Mouse (Mus musculus): ENCODE data around the gene Gm28043. TPM values are rescaled to one million over a fixed set of nuclear protein-coding genes. Genes with fewer than 3 reads are reported as not detected.

Gene Gm28043
- polyA plus RNA-seq (2015; fragmentation: Nextera tagmentation; extraction: Ambion mirVana): 1.1 TPM in 2 replicates

DNA sequence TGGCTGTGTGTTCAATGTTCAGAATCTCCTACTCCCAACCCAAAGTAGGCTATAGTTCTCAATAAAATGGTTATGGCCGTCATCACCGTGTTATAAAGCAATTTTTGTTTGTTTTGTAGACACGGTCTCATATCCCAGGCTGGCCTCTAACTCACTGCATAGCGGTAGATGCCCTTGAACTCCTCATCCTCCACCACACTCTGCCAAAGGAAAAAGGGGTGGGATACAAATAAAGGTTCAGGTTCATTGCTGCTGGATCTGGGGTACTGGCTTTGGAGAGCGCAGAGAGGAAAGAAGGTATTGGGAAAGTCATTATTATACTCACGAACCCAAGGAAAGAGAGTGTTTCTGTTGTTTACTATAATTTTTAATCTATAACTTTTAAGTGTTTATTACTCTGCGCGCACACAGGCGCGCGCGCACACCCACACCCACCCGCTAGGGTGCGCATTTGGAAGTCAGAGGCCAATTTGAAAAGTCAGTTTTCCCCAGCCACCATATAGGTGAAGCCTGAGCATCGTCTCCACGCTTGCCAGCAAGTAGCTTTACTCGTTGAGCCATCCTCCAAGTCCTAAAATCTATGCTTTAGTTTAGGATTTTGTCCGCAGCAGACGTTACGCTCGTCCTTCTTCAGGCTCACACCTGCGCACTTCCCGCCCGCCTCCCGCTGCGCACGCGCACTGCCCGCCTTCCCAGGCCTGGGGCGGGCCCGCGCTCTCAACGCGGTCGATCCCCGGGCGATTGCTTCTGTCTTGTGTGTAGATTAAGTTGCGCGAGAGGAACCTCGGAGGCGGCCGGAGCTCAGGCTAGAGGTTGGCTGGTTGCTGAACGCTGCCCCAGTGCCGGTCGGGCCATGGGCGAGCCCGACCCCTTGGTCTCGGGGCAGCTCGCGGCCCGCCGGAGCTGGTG lies at the start of gene Gm28043, which contains the start of gene Rnf8:
Gene Gm28043 (plus strand): TSS at position 762 of the 909 bp plus-strand sequence.
Gene Rnf8 (plus strand): TSS at position 676 of the 909 bp plus-strand sequence.
- Histone ChIP-seq H3K36me3 (ENCODE audit: control insufficient read depth, insufficient read depth, low read length) (no peaks in the 10 kb centered on the region), H3K27ac (replicated peaks) (peak within 1 kb of the TSS; percentile 97), H3K9ac (ENCODE audit: low read length) (peak within 1 kb of the TSS; percentile 97), H3K4me3 (ENCODE audit: low read depth, low read length) (peak within 1 kb of the TSS; percentile 96), H3K4me1 (replicated peaks; ENCODE audit: control insufficient read depth, insufficient read depth) (no peaks in the 10 kb centered on the region; the same call in 1 of the 2 replicates), H3K4me2 (replicated peaks; ENCODE audit: low read depth) (peak within 1 kb of the TSS; percentile 82), H3K27me3 (ENCODE audit: control insufficient read depth, insufficient read depth, low read length) (no peaks in the 10 kb centered on the region), H3K9me3 (ENCODE audit: control insufficient read depth, low read length) (no peaks in the 10 kb centered on the region)
- 2% methylated on average over 45 of the region's 52 CpGs for WGBS
- TF ChIP-seq EP300 (optimal IDR thresholded peaks at IDR 0.05): no peak
- TF ChIP-seq CTCF (IDR thresholded peaks at IDR 0.05; ENCODE audit: low read depth): peak; percentile 71
- DNase-seq (ENCODE audit: low spot score) (peak; percentile 96), ATAC-seq (ENCODE audit: low FRiP score, low TSS enrichment) (peak; percentile 93)

GRCm38 (mm10) chr17:29565521-29565920 lies 49.2 kb upstream of the Gm28043 start:
- H3K27ac ChIP-seq (replicated peaks): no peak overlapping the region
- H3K4me3 ChIP-seq (ENCODE audit: low read depth, low read length): no peak overlapping the region
- DNase-seq (ENCODE audit: low spot score) (no peak), ATAC-seq (ENCODE audit: low FRiP score, low TSS enrichment) (no peak)
- TF ChIP-seq CTCF (IDR thresholded peaks at IDR 0.05; ENCODE audit: low read depth): no peak
- no peak for TF ChIP-seq EP300 (optimal IDR thresholded peaks at IDR 0.05)
- H3K9me3 ChIP-seq (ENCODE audit: control insufficient read depth, low read length): no peaks in the 10 kb centered on the region
- H3K4me2 ChIP-seq (replicated peaks; ENCODE audit: low read depth): no peak overlapping the region
- no peak overlapping the region for H3K9ac ChIP-seq (ENCODE audit: low read length)
- no peaks in the 10 kb centered on the region for H3K27me3 ChIP-seq (ENCODE audit: control insufficient read depth, insufficient read depth, low read length)
- WGBS: 96% methylated on average over 5 of the region's 5 CpGs
- H3K4me1 ChIP-seq (replicated peaks; ENCODE audit: control insufficient read depth, insufficient read depth): no peaks in the 10 kb centered on the region
- H3K36me3 ChIP-seq (ENCODE audit: control insufficient read depth, insufficient read depth, low read length): no peaks in the 10 kb centered on the region; the same call in 1 of the 2 replicates

GRCm38 (mm10) chr17:29568435-29568834 lies 46.2 kb upstream of the Gm28043 start:
- H3K27ac ChIP-seq (replicated peaks): no peak overlapping the region
- no peaks in the 10 kb centered on the region for H3K4me1 ChIP-seq (replicated peaks; ENCODE audit: control insufficient read depth, insufficient read depth)
- H3K9ac ChIP-seq (ENCODE audit: low read length): no peak overlapping the region
- peaks cover 9% of the 10 kb centered on the region; the same call in 1 of the 2 replicates for H3K36me3 ChIP-seq (ENCODE audit: control insufficient read depth, insufficient read depth, low read length)
- H3K4me3 ChIP-seq (ENCODE audit: low read depth, low read length): no peak overlapping the region
- H3K27me3 ChIP-seq (ENCODE audit: control insufficient read depth, insufficient read depth, low read length): no peaks in the 10 kb centered on the region
- WGBS: 88% methylated on average over 15 of the region's 15 CpGs
- TF ChIP-seq EP300 (optimal IDR thresholded peaks at IDR 0.05) (no peak), CTCF (IDR thresholded peaks at IDR 0.05; ENCODE audit: low read depth) (no peak)
- no peaks in the 10 kb centered on the region for H3K9me3 ChIP-seq (ENCODE audit: control insufficient read depth, low read length)
- DNase-seq (ENCODE audit: low spot score) (no peak), ATAC-seq (ENCODE audit: low FRiP score, low TSS enrichment) (no peak)
- no peak overlapping the region for H3K4me2 ChIP-seq (replicated peaks; ENCODE audit: low read depth)

DNA sequence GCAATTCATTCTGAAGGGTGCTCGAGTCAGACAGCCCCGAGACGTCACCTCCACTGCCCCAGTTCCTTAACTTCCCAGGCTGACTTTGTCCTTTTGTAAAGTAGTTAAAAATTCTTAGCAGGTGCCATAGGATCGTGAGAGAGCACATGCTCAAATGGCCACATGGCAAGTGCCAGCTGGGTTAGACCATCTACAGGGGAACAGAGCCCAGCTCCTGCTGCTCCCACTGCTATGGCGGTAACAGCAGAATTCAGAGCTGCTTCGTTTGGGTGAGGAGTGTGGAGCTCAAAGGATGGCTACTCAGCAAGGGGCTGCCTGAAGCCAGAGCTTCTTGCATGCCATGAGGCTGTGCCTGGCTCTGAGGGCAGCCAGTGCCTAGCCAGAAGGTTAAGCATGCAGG lies 44.8 kb upstream of the Gm28043 start:
- DNase-seq (ENCODE audit: low spot score): no peak
- no peaks in the 10 kb centered on the region for H3K4me1 ChIP-seq (replicated peaks; ENCODE audit: control insufficient read depth, insufficient read depth)
- H3K4me2 ChIP-seq (replicated peaks; ENCODE audit: low read depth): no peak overlapping the region
- no peak for ATAC-seq (ENCODE audit: low FRiP score, low TSS enrichment)
- TF ChIP-seq EP300 (optimal IDR thresholded peaks at IDR 0.05) (no peak), CTCF (IDR thresholded peaks at IDR 0.05; ENCODE audit: low read depth) (no peak)
- 90% methylated on average over 6 of the region's 6 CpGs for WGBS
- H3K36me3 ChIP-seq (ENCODE audit: control insufficient read depth, insufficient read depth, low read length): peaks cover 13% of the 10 kb centered on the region; the same call in 1 of the 2 replicates
- no peak overlapping the region for H3K9ac ChIP-seq (ENCODE audit: low read length)
- no peak overlapping the region for H3K27ac ChIP-seq (replicated peaks)
- H3K27me3 ChIP-seq (ENCODE audit: control insufficient read depth, insufficient read depth, low read length): no peaks in the 10 kb centered on the region
- no peaks in the 10 kb centered on the region for H3K9me3 ChIP-seq (ENCODE audit: control insufficient read depth, low read length)
- no peak overlapping the region for H3K4me3 ChIP-seq (ENCODE audit: low read depth, low read length)

DNA sequence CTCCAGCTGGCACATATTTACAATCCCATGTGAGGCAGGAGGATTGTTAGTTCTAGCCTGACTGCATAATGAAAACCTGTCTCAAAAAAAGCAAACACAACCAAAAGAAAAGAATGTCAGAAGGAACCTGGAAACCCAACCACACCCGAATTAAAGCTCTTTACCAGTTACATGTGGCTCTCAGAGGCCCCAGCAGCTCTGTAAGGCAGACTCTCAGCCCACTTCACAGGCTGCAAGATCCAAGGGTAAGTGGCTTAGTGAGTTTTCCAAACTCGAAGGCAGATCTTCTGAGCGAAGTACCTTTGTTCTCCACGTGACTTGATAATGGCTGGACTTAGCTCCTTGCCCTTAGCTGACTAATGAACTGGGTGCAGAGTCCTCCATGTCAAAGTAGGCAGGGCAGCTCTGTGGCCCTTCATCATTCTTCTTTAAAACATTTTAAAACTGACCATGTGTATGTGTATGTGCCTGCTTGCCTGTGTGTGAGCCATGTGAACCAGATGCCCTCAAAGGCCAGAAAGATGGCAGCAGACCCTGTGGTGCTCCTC lies 35.0 kb upstream of the Gm28043 start:
- peaks cover 13% of the 10 kb centered on the region; the same call in 1 of the 2 replicates for H3K36me3 ChIP-seq (ENCODE audit: control insufficient read depth, insufficient read depth, low read length)
- no peak overlapping the region for H3K9ac ChIP-seq (ENCODE audit: low read length)
- H3K4me1 ChIP-seq (replicated peaks; ENCODE audit: control insufficient read depth, insufficient read depth): no peaks in the 10 kb centered on the region
- H3K4me2 ChIP-seq (replicated peaks; ENCODE audit: low read depth): no peak overlapping the region
- no peak for TF ChIP-seq CTCF (IDR thresholded peaks at IDR 0.05; ENCODE audit: low read depth)
- no peak for TF ChIP-seq EP300 (optimal IDR thresholded peaks at IDR 0.05)
- no peaks in the 10 kb centered on the region for H3K9me3 ChIP-seq (ENCODE audit: control insufficient read depth, low read length)
- peak; percentile 77 for ATAC-seq (ENCODE audit: low FRiP score, low TSS enrichment)
- 51% methylated on average over 4 of the region's 4 CpGs for WGBS
- DNase-seq (ENCODE audit: low spot score): peak; percentile 41
- H3K4me3 ChIP-seq (ENCODE audit: low read depth, low read length): no peak overlapping the region
- H3K27me3 ChIP-seq (ENCODE audit: control insufficient read depth, insufficient read depth, low read length): no peaks in the 10 kb centered on the region
- H3K27ac ChIP-seq (replicated peaks): no peak overlapping the region

Measured in stomach, postnatal 0 days (tissue).